Mouse (Mus musculus) 416B (cell line): ENCODE results near the gene 4933417A18Rik.
"Not testable (repeated sequence)": the region's sequence is repeated elsewhere in the genome, so short reads cannot be mapped to it uniquely, and the experiment has no call there.

Experiments used
- DNase-seq: peaks from one replicate; pipeline ENCODE4 v3.0.0; 2011; ENCODE audit warnings: low read depth

The 4933417A18Rik gene

DNA sequence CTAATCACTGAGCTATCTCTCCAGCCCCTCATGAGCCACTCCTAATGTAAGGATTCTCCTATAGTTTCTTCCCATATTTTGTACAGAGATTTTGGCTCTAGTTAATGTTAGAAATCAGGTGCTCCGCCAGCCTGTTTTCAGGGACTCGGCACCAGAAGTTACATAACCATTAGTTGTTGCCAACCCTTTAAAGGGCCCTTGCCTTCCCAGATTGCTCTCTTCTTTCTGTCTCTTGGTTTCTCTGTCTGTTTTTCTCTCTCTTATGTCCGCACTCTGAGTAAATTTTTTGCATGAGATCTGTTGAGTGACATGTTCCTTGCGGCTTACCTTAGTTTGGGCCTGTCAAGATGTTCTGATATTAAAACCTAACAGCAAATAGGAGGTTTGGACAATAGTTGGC is 51.9 kb downstream of the 4933417A18Rik start:
- no peak for DNase-seq

DNA sequence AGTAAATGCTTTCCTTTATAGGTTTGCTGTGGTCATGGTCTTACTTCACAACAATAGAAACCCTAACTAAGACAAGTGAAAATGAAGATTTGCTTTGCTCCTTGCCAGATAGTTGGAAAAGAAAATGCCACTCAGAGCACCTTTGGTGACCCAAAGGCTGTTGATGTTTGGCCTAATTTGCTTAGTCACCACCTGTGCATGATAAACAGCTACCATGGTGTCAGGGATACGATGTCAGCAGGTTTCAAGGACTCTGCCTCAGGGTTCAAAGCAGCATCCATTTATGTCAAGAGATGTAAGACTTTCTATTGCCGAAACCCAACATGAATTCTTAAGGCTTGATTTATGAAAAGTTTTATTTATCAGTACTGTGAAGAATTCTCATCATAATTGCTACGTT is 53.2 kb downstream of the 4933417A18Rik start:
- no peak for DNase-seq

DNA sequence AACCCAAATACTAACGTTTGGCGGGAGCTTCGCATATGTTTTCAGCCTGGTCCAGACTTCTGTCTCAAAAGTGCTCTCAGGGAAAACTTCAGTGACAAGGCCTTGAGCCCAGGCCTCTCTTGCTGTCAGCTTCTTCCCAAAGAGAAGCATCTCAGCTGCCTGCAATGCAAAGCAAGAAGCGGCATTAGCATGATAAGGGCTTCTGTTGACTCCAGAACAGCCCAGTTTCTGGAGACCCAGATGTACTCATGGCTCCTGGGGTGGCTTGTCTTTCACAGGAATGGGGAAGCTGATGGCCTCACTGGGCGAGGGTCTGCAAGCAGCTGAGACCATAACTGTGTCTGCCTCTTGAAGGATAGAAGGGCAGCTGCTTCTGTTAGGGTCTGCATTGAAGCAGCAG is 54.4 kb downstream of the 4933417A18Rik start:
- DNase-seq: not testable (repeated sequence)

DNA sequence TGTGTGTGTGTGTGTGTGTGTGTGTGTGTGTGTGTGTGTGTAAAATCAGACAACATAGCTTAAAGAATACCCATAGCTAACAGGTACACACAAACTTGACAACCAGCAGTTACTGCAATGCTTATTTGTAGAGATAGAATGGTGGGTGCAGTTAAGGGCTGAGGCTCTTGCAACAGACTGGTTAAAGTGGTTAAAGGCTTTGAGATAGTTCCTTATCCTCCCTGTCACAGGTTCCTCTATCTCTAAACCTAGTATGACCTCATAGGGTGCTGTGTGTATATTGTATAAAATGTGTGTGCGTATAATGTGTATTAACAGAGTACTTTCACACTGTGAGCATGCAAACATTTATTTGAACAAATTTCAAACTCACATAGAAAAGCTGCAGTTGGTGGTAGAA is 59.3 kb downstream of the 4933417A18Rik start:
- DNase-seq: peak; percentile 27

DNA sequence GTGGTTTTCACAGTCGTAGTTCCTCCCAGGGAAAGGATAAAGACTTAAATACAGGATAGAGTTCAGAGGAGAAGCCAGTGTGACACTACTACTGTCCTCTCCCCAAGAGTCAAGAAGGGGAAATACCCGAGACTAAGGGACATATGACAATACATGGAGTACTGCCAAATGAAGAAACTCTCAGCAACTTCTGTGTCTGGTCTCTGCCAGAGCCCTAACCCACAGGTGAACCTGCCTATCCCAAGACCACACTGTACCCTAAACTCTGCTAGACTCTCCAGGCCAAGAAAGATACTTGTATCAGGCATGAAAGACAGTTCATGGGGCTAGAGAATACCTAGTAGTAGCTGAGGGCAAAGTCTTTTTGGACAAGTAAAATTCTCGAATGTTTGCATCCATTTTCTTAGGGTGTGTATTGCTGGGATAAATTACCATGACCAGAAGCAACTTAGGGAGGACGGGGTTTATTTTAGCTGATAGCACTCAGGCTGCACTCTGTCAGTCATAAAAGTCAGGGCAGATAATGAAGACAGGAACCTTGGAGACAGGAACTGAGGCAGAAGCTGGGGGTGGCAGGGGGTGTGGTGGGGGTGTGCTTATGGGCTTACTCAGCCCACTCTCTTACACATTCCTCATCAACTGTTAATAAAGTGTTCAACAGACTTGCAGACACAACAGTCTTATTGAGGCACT is 67.5 kb downstream of the 4933417A18Rik start:
- DNase-seq: no peak

DNA sequence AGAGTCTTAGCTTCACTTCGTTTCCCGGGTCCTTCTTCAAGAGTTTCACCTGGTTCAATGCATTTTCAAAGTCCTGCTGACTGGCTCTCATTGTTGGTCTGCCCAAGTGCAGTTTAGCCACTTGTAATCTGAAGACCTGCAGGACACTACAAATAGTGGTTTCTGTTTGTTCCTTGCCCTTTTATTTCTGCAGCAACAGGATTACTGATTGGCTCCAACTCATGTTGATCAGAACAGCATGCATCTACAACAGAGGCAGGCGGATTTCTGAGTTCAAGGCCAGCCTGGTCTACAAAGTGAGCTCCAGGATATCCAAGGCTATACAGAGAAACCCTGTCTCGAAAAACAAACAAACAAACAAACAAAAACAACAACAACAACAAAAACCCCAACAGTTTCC is 68.9 kb downstream of the 4933417A18Rik start:
- DNase-seq: peak; percentile 49

DNA sequence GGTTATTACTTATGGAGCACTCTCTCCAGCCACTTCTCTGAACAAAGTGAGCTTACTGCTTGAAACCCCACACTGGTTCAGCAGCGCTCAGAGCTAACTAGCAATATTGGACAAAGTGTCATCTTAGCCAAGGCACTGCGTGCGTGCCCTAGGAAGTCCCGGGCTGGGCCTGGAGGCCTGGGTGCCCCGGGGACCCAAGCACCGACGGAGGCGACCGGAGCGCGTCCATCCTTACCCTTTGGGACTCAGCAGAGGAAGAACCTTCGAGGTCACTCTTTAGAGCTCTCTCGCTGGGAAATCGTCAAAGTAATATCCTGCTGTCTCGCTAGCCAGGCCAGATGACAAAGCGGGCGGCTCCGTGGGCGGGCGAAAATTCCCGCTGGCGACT is 69.4 kb downstream of the 4933417A18Rik start:
- no peak for DNase-seq

DNA sequence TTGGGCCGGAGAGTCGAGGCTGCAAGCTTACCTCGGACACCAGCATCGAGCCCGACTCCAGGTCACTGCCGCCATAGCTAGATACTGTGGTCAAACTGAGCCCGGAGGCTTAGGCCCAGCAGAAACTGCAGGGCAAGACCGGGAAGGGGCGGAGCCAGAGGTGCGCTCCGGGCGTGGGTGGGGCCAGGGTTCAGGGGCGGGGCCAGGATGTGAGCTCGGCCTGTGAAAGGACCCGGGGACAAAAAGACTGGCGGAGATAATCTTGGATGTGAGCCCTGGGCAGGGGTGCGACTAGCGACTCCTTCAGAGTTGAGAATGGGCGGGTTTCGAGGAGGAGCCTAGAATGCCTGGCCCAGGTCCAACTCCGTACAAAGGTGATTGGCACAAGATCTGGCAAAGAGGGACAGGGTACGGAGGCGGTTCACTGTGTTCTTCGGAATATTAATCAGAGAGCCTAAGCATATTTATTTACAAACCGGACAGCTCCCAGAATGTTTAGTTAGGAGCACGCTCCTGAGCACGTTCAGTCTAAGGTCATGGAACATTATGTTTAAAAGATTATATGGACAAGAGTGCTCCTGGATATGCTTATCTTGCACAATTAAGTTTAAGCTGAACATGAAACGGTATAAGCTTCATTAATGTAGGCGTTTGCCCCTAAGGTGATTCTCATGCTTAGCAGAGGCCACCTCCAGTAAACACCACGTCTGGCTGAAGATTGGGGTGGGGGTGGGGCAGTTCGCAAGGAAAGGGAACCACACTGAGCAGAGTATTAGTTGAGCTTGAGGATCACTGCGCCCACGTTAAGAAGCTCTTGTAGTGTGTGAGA is 70.0 kb downstream of the 4933417A18Rik start:
- peak; percentile 99 for DNase-seq

DNA sequence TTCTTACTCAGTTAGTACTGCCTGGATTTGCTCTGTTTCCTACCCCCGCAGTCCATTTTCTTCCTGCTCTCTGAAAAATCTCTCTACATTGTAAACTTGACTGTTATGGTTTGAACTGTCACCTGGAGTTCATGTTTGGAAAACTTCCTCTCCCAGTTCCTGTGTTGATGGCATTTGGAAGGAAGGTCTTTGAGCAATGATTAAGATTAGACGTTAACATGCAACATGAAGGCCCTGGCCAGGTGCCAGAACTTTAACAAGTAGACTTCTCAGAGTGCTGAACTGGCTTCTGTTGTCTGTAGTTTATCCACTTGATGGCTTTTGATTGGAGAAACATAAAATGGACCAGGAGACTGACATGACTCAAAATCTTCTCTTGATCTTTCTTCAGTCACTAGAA is 71.7 kb downstream of the 4933417A18Rik start:
- peak; percentile 14 for DNase-seq
